Mouse (Mus musculus) gastrocnemius, adult 2 months (tissue): ENCODE data around the gene Wif1. TPM values are rescaled to one million over a fixed set of nuclear protein-coding genes. Genes with fewer than 3 reads are reported as not detected.

Experiments used
- DNase-seq: peaks from one replicate; pipeline ENCODE4 v3.0.0; 2022
- H3K27ac ChIP-seq: fragments of 200-600 bp; 2 replicates; pipeline ENCODE4 v1.8.1; 2022; ENCODE audit warnings: mild to moderate bottlenecking
- H3K4me3 ChIP-seq: fragments of 200-600 bp; 2 replicates; pipeline ENCODE4 v1.8.1; 2022; ENCODE audit warnings: mild to moderate bottlenecking, moderate library complexity
- CTCF ChIP-seq: fragments of 200-600 bp; IDR thresholded peaks from 2 replicates; pipeline ENCODE4 v1.8.1; 2022; ENCODE audit warnings: antibody characterized with exemption, mild to moderate bottlenecking, moderate library complexity
- intact Hi-C: fragments of 180-260 bp; cut with DNase I; formaldehyde crosslinking; loops from one replicate; pipeline ENCODE4 v1.15.1; 2025
- total RNA-seq, 2 experiments: library from RNA; stranded (reverse); gene quantifications; 2 replicates each; pipeline ENCODE4 v1.2.3; 2021

The Wif1 gene
- total RNA-seq, 2 experiments from 2014 or later = 1.3 to 9.2 TPM

DNA sequence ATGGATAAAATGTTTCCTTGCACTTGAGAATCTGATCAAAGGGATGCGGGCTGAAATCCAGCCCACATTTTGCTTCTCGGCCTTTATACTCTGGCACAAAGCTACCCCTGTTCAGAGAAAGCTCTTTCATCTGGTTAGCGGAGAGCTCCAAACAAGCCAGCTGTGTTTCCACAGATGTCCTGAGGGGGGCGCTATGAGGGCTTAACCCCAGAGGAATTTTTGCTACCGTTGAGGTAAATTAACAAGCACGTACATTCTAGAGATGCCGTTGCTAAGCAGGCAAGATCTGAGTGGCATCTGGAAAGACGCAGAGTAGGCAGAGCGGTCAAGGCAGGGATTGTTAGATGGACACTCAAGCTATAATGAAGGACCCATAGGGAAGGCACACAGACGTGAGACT lies 13.7 kb downstream of the Wif1 start:
- Histone ChIP-seq H3K4me3 (no peak overlapping the region), H3K27ac (no peak overlapping the region)
- intact Hi-C loops = no loop called here
- DNase-seq = no peak
- TF ChIP-seq CTCF = no peak

DNA sequence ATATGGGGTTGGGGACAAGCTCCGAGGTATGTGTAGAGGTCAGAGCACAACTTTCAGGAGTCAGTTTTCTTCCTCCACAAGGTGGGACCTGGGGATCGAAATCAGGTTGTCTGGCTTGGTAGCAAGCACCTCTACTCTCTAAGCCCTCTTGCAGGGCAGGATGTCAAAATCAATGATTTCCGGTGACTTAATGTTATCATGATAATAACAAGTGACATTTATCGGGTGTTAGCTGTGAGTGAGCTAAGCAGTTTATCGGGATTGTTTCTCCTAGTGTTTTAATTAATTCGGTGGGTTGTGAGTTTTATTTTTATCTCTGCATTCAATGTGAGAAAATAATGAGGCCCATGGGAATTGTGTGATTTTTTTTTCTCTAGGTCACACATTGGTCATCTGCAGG lies 18.3 kb downstream of the Wif1 start:
- Histone ChIP-seq H3K4me3 (no peak overlapping the region), H3K27ac (no peak overlapping the region)
- no peak for DNase-seq
- no peak for TF ChIP-seq CTCF
- intact Hi-C loops = no loop called here

DNA sequence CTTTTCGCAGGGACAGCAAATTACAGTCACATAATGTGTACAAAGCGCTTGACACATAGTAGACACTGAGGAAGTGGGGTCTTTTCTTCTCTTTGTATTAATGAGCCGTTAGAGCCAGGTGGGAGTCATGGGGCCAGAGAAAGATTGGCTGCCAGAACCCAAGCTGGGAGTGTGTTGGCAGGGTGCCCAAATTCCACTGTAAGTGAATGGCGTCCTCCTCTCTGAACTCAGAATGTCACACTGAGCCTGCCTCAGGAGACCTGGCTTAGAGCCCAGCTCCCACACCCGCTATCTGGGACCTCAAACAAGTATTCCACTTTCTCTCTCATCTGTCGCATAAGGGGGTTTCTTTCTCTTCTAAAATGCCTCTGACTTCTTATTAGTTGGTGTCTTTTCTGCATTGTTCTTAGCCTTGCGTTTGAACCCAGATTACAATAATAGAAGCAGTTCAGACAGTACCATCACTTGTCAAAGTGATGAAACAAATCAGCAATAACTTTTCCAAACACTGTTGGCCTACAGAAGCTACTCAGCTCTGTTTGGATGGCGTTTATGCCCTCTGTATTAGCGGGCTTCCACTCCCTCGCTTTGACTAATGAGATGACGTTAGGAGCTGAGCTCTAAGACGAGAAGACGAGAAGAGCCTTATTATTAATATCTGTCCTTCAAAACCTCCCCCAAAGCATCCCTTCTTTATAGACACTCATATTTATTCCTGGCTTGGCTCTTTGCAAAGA lies 21.9 kb downstream of the Wif1 start:
- Histone ChIP-seq H3K4me3 (no peak overlapping the region), H3K27ac (no peak overlapping the region)
- no peak for TF ChIP-seq CTCF
- intact Hi-C loops = no loop called here
- peak; percentile 36 for DNase-seq

DNA sequence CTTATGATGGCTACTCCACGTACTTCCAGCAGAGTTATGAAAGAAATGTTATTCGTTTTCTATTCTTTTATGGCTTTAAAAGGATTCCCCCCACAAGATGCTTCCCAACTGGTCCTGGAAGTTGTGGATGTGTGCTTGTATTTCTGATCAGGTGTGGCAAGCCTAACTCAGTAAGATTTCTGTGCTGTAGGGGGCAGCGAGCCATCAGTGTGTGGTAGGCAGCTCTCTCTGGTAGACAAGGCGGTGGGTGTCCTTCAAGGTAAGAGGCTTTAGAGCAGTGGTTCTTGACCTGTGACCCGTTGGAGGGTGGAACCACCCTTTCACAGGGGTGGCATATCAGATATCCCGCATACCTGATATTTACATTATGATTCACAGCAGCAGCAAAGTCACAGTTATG lies 23.1 kb downstream of the Wif1 start:
- Histone ChIP-seq H3K4me3 (no peak overlapping the region), H3K27ac (no peak overlapping the region)
- DNase-seq = no peak
- intact Hi-C loops = no loop called here
- no peak for TF ChIP-seq CTCF

DNA sequence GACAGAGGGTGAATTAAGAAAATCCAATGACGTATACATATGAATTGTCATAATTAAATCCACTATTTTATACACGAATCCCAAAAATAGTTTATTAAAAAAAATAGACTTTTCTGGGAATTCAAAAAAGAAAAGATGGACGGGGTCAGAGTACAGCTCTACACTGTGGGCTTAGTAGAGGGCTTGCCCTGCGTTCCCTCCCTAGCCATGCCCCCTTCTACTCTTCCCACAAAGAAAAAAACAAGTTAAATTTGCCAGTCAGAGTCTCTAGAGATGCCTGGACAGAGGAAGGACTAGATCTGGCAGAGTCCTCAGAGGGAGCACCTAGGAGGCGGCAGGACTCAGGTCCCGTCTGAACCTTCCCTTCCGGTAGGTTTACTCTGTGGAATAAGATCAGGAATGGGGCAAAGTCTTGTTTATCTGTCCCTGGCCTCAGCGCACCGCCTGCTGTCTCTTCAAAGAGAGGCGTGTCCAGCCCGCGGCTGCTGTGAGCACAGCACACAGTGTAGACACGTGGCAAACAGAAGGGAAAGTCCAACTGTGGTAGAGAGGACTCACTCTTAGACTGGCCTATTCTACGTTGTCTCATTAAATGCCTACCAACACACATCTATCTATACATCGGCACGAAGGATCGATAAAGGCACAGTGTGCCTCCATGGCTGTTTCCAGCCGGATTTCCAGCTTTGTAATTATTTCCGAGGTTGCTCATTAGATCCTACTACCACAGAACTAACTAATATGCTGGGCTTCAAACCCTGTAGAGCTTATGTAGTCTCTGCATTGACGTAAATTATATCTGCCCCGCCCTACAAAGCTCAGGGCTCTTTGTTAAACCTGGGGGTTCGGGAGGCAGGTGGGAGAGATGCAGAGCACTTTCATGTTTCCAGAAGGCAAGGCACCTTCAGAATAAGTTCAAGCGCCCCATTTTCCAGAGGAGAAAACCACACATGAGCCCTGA lies 25.6 kb downstream of the Wif1 start:
- no peak for TF ChIP-seq CTCF
- no peak overlapping the region for H3K4me3 ChIP-seq
- DNase-seq = no peak
- no peak overlapping the region for H3K27ac ChIP-seq
- intact Hi-C loops = no loop called here

DNA sequence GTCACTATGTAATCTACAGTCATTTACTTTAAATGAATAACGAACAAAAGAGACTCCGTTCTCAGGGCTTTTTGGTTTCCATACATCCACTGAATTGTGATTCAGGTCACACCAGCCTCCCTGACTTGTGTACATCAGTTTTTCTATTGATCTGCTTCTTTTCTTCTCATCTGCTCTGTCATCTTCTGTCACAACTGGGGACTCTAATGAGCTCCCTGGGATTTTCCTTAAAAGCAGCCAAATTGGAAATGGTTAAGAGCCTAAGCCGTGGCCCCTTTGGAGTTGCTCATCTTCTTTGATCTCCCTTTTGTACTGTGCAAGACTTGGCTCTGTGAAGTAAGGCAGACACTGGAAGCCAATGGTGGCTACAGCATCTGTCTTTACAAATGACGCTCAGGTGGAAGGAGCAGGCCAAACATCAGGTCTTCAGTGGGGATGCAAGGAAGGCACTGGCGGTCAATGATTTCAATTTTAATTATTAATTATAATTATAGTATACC lies 27.6 kb downstream of the Wif1 start:
- no peak overlapping the region for H3K4me3 ChIP-seq
- TF ChIP-seq CTCF = no peak
- DNase-seq = no peak
- intact Hi-C loops = no loop called here
- no peak overlapping the region for H3K27ac ChIP-seq

DNA sequence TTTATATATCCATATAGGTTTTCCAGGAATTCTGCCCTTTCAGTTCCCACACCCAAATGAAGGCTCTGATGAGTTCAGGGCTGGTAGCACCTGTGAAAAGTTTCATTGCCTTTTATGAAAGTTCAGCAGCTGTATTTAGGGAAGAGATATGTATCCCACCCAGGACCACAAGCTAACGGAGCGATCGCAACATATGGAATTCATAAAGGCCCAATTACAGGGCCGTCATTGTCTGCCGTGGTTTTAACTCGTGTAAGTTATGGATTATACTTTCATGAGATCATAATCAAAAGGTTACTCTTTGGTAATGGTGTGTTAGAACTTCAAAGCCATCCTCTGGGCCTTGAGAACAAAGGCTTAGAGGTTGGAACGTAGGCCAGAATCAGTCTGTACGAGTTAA lies 28.9 kb downstream of the Wif1 start:
- Histone ChIP-seq H3K4me3 (no peak overlapping the region), H3K27ac (no peak overlapping the region)
- intact Hi-C loops = no loop called here
- no peak for TF ChIP-seq CTCF
- DNase-seq = no peak

DNA sequence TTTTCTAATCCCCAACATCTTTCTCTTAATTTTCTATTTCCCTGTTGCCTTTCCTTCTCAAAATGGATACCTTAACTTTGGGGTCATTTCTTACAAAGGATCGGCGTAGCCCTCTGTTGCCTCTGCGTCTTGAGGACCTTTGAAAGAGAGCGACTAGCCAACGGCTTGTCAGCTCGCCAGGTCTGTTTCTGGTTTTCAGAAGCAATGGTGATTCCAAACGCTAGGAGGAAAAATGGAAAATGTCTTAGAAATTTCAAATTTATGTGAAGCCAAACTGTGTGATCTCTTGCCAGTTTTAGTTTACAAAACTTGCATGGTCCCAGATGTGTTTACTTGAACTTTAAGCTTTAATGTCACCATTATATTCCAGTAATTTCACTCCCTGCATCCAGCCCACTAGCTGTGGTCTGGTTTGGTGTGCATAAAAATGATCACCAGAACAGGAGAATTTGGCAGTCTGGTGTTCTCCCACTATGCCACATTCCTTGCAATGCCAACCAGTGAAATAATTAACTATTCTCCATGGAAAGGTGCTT lies 33.7 kb downstream of the Wif1 start:
- Histone ChIP-seq H3K27ac (no peak overlapping the region), H3K4me3 (no peak overlapping the region)
- no peak for TF ChIP-seq CTCF
- DNase-seq = peak; percentile 21
- intact Hi-C loops = no loop called here

DNA sequence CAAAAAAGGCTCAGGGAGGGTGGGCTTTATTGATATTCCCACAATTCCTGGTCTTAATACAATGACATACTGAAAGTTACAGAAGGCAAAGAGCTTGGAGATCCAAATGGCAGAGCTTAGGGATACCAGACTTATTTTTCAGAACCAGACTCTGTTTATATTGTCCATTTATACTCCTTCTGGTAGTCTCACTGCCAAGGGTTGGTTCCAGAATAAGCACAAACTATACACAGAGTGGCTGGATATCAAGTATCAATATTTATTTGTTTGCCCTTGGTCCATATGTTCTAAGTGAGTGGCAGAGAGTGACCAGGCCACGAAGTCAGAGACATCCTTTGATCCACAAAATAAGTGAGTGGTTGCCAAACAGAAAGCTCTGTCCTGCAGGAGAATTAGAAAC lies 34.2 kb downstream of the Wif1 start:
- DNase-seq = no peak
- Histone ChIP-seq H3K27ac (no peak overlapping the region), H3K4me3 (no peak overlapping the region)
- intact Hi-C loops = no loop called here
- no peak for TF ChIP-seq CTCF

DNA sequence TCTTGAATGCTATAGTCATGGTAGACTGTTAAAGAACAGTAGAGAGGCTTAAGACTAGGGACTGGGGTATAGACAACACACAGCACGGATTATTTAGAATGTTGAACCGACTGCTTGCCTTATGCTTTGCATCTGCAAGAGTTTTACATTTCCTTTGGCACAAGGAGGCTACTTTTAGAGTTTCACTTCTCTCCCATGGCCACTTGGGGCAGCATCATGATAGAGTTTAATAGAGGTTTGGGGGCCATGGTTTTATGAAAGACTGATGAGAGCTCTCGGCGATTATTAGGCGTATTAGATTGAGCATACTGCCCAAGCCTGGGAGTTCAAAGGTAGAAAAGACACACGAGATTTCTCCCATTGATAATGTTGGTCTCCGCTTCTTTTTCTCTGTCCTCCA lies 37.0 kb downstream of the Wif1 start:
- no peak for DNase-seq
- peak; percentile 26 for TF ChIP-seq CTCF
- intact Hi-C loops = no loop called here
- no peak overlapping the region for H3K4me3 ChIP-seq
- H3K27ac ChIP-seq = no peak overlapping the region

DNA sequence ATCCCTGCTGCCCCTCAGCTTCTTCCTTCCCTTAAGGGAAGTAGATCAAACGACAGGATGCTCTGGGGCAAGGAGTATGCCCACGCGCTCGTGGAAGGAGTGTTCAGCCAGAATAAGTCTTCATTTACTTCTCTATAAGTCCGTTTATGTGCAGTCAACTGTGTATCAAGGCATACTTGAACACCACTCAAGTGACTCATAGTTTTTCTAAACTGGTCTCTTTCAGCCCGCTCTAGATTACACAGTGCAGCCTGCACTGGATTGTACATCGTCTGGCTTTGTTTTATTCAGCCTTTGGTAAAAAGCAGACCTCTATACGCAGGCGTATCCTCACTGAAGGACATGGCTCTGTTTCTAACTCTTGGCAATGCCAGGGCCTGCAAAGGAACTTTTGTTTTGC lies 46.7 kb downstream of the Wif1 start:
- TF ChIP-seq CTCF = no peak
- no peak for DNase-seq
- intact Hi-C loops = no loop called here
- no peak overlapping the region for H3K4me3 ChIP-seq
- H3K27ac ChIP-seq = no peak overlapping the region

DNA sequence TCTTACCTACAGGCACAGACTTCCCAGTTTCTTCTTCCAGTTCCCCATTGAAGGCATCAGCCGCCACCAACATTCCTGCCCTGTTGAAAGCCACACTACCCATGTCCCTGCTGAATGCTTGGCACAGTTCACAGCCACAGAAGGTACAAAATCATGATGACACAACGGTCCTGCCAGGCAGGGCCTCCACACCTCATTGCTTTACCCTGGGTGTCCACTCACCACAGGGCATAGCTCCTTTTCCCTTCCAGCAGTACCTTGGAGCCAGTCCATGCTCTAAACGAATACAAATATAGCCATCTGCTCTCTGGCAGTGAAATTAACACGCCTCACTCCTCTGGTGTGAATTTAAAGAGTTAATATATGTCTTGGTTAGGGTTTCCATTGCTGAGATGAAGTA lies 49.1 kb downstream of the Wif1 start:
- H3K4me3 ChIP-seq = no peak overlapping the region
- H3K27ac ChIP-seq = no peak overlapping the region
- intact Hi-C loops = no loop called here
- no peak for TF ChIP-seq CTCF
- DNase-seq = no peak

DNA sequence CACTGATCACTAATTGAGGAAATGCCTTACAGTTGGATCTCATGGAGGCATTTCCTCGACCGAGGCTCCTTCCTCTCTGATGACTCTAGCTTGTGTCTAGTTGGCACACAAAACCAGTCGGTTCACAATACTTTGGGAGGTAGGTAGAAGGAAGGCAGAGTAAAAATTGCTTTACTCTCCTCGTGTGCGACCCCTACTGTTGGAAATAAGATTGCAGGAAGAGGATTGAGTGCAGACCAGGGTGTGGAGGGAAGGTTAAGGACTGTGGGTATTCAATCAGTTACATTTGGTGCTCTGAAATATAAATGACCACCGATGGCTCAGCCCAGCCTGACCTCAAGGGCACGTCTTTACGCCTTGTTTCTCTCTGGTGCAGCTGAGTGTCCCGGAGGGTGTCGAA lies 49.8 kb downstream of the Wif1 start:
- TF ChIP-seq CTCF = peak; percentile 13; the same call in 1 of the 2 replicates
- Histone ChIP-seq H3K4me3 (no peak overlapping the region), H3K27ac (no peak overlapping the region)
- no peak for DNase-seq
- intact Hi-C loops = no loop called here
